Mouse (Mus musculus) spleen, adult 10 weeks (tissue): ENCODE data around the gene Ninj1. TPM values are rescaled to one million over a fixed set of nuclear protein-coding genes. Genes with fewer than 3 reads are reported as not detected.

Source experiments
- polyA plus RNA-seq: library from polyadenylated mRNA; stranded (reverse); fragments of 350-450 nt; fragmentation: Illumina TruSeq; extraction: RNeasy Lipid Tissue Mini Kit (QIAGEN cat#74804); gene quantifications from one replicate; pipeline ENCODE4 v1.2.3, GENCODE M21; 2015; ENCODE audit warnings: low replicate concordance; ENCODE audit not compliant: insufficient read depth

Gene Ninj1
- polyA plus RNA-seq = 18.8 TPM

DNA sequence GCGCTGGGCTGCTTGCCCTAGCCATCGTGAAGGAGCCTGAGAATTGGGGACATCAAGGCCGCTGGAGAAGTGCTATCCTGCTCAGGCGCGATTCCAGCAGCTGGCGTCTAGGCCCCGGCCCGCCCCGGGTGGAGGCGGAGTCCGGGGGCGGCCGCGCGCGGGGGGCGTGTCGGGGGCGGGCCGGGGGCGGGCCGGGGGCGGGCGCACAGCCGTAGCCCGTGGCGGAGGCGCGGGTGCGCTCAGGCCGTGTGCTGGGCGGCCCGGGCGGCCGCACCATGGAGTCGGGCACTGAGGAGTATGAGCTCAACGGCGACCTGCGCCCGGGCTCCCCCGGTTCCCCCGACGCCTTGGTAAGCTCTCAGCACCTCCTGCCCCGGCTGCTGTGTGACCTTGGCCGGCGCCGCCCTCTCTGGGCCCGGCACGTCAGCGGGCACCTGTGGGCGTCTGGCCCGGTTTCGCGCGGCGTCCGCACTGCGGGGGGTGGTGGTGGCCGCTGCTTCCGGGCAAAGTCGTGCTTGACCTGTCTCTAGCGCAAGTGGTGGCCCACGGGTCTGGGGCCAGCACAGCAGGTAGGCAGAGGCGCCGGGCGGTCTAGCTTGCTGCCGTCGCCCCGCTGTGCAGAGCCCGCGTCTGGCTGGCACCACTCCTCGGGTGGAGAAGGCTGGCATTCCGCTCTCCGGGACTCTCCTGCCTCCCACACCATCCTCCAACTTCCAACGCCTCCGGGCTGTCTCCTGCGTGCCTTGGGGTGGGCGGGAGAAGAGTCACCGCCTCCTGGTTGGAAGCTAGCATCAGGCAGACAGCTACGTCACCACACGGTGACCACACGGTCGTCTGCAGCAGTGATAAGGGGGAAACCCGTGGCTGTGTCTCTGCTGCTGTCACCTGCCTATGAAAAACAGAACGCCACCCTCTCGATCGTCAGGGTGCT lies at the start of gene Ninj1:
Ninj1 (plus strand) TSS at position 198 of the 931 bp plus-strand sequence.

DNA sequence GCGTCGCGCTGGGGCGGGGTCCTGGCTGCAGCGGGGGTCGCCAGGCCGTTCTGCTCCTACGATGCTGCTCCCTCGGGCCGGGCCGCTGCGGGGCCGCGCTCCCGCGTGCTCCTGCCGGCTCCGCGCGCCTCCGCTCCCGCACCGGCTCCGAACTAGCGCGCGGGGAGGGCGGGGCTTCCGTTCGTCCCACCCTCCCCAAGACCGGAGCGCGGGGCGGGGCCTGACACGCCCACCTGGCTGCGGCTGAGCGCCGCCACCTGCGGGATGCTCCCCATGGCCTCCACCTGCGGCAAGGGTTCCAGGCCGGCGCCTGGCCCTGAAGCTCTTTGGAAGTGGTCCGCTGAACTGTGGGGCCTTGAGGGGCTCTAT lies 39.4 kb upstream of the Ninj1 start, which contains the start of gene Wnk2:
Wnk2 (minus strand) TSS at position 157 of the 369 bp plus-strand sequence.

DNA sequence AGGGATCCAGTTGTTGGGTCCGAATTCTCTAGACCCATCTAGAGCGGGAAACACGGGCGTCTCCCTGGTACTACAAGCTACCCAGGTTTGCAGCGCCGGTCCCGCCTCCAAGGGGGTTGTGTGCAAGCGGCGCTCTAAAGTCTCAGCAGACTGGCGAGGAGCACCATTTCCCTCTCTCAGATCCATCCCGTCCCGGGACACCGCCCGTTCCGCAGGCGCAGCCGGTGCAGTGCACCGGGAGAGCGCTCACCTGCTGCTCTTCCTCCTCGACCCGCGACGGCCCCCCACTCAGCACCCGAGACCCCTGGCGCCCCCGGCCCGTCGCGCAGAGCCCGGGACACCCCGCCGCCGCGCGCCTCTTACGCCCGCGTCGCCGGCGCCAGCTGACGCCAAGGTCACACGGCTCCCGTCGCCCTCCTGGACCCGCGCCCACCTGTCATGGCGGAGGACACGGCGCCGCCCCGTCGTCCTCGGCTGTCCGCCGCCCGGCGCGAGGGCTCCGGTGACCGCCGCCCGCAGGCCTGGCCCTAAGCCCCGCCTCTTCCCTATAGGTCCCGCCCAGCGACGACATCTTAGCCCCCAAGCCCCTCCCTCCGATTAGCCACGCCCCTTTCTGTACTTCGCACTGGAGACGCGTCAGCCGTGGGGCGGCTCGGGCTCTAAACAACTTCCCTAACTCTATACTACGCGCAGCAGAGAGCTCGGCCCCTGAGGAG lies 28.4 kb downstream of the Ninj1 start, which contains the start of gene Card19:
Card19 (minus strand) TSS at position 534 of the 716 bp plus-strand sequence.

Other genes with a start within 250 kb of the Ninj1 start
- 96.6 TPM for gene Fam120a, start 219.5 kb upstream of the Ninj1 start, polyA plus RNA-seq
- 0.12 TPM for gene Wnk2, start 39.5 kb upstream of the Ninj1 start, polyA plus RNA-seq
- 9.3 TPM for gene Card19, start 28.6 kb downstream of the Ninj1 start, polyA plus RNA-seq
- 8.5 TPM for gene Susd3, start 61.2 kb downstream of the Ninj1 start, polyA plus RNA-seq
- gene Fgd3, start 132.8 kb downstream of the Ninj1 start, polyA plus RNA-seq = 40.0 TPM
- gene Bicd2, start 154.1 kb downstream of the Ninj1 start, polyA plus RNA-seq = 22.9 TPM
- 8.5 TPM for gene Ippk, start 233.8 kb downstream of the Ninj1 start, polyA plus RNA-seq